8 mouse cellular contexts compared by ENCODE assay signal in genomic region chr4:135872015-135872414, GRCm38 (mm10). TPM values are rescaled to one million over a fixed set of nuclear protein-coding genes. Genes with fewer than 3 reads are reported as not detected.
A peak's percentile ranks its signal among the peaks of the same experiment; 100 is the strongest.
DNase-seq lines count a peak whose midpoint lies in the region; ATAC-seq and TF ChIP-seq lines count a peak whose summit lies in the region.

No protein-coding gene starts in this region.

- no peak for TF ChIP-seq POLR2A in cerebellum, adult 2 months (IDR thresholded peaks at IDR 0.05; ENCODE audit: borderline replicate concordance, insufficient read depth, low read length)
- no peak for TF ChIP-seq POLR2A in testis, adult 2 months (IDR thresholded peaks at IDR 0.05; ENCODE audit: control insufficient read depth, low read depth, low read length)

- H3K4me1 ChIP-seq in cerebellum, adult 2 months (ENCODE audit: control insufficient read depth, insufficient read depth, low read length), result peaks cover 4% of the 10 kb centered on the region; the same call in 1 of the 2 replicates
- peaks cover 18% of the 10 kb centered on the region for H3K4me1 ChIP-seq in testis, adult 2 months (ENCODE audit: control insufficient read depth, insufficient read depth, low read length)
- peaks cover 62% of the 10 kb centered on the region for H3K4me1 ChIP-seq in liver, embryonic 13.5 days (replicated peaks)

- peak overlapping the region; percentile 24 for H3K4me3 ChIP-seq in cerebellum, adult 2 months (replicated peaks; ENCODE audit: insufficient read depth, low read depth, low read length)
- peak overlapping the region; percentile 73 for H3K4me3 ChIP-seq in testis, adult 2 months (ENCODE audit: control insufficient read depth, low read depth, low read length)
- peak overlapping the region; percentile 76 for H3K4me3 ChIP-seq in liver, embryonic 13.5 days (replicated peaks)

- no peaks in the 10 kb centered on the region for H3K9me3 ChIP-seq in liver, embryonic 13.5 days (replicated peaks)

- no peak for TF ChIP-seq CTCF in cerebellum, adult 2 months (IDR thresholded peaks at IDR 0.05; ENCODE audit: borderline replicate concordance, insufficient read depth, low read depth, low read length)
- TF ChIP-seq CTCF in testis, adult 2 months (IDR thresholded peaks at IDR 0.05; ENCODE audit: control insufficient read depth, insufficient read depth, insufficient replicate concordance, low read depth, low read length), result no peak

- peak overlapping the region; percentile 89 for H3K9ac ChIP-seq in liver, embryonic 13.5 days

- no peak for DNase-seq in cerebellum, adult 2 months
- DNase-seq in cerebellum, postnatal 14 days, result no peak
- no peak for DNase-seq in testis, postnatal 14 days (ENCODE audit: low spot score)
- no peak for DNase-seq in liver, embryonic 13.5 days
- DNase-seq in retina, postnatal 1 day, result no peak
- DNase-seq in urinary bladder, adult 18-20 months (ENCODE audit: low spot score in 2 of 2), result no peak
- no peak for DNase-seq in urinary bladder, postnatal 25 days (ENCODE audit: low spot score)

- H3K4me2 ChIP-seq in liver, embryonic 13.5 days, result peak overlapping the region; percentile 89

- 17% methylated on average over 3 of the region's 3 CpGs for WGBS in cerebellum, adult 2 months
- 32% methylated on average over 3 of the region's 3 CpGs for WGBS in liver, embryonic 13.5 days (ENCODE audit: insufficient replicate concordance)

- H3K36me3 ChIP-seq in testis, adult 2 months (ENCODE audit: control insufficient read depth, insufficient read depth, low read length), result peaks cover 3% of the 10 kb centered on the region
- H3K36me3 ChIP-seq in liver, embryonic 13.5 days, result peaks cover 36% of the 10 kb centered on the region

- no peak overlapping the region for H3K27ac ChIP-seq in cerebellum, adult 2 months (ENCODE audit: insufficient read depth, low read length)
- peak overlapping the region; percentile 65 for H3K27ac ChIP-seq in testis, adult 2 months (ENCODE audit: control insufficient read depth, insufficient read depth, low read depth, low read length)
- peak overlapping the region; percentile 40 for H3K27ac ChIP-seq in liver, embryonic 13.5 days

- no peak for ATAC-seq in liver, embryonic 13.5 days (ENCODE audit: low read depth)

- H3K27me3 ChIP-seq in cerebellum, adult 2 months (ENCODE audit: control insufficient read depth, insufficient read depth, low read length), result no peaks in the 10 kb centered on the region
- H3K27me3 ChIP-seq in testis, adult 2 months (ENCODE audit: control insufficient read depth, insufficient read depth, low read length), result no peaks in the 10 kb centered on the region
- no peaks in the 10 kb centered on the region for H3K27me3 ChIP-seq in liver, embryonic 13.5 days

RNA-seq across cellular contexts. Expression of gene Pnrc2, which starts 1.6 kb away (rescaled TPM):
- polyA plus RNA-seq in cerebellum, adult 2 months (2012; rRNA removed), result 59.7 and 61.5 TPM in 2 replicates
- 6.4 and 7.4 TPM in 2 replicates for polyA plus RNA-seq in testis, adult 2 months (2012; rRNA removed)
- 88.0 and 109 TPM in 2 replicates for polyA plus RNA-seq in liver, embryonic 13.5 days (2015; fragmentation: Nextera tagmentation; extraction: Ambion mirVana)

RNA-seq across cellular contexts. Expression of gene Srsf10, which starts 16.5 kb away (rescaled TPM):
- polyA plus RNA-seq in cerebellum, adult 2 months (2012; rRNA removed), result 54.7 and 61.5 TPM in 2 replicates
- 72.8 and 76.8 TPM in 2 replicates for polyA plus RNA-seq in testis, adult 2 months (2012; rRNA removed)
- polyA plus RNA-seq in liver, embryonic 13.5 days (2015; fragmentation: Nextera tagmentation; extraction: Ambion mirVana), result 119 and 147 TPM in 2 replicates

RNA-seq across cellular contexts. Expression of gene Cnr2, which starts 23.2 kb away (rescaled TPM):
- polyA plus RNA-seq in cerebellum, adult 2 months (2012; rRNA removed), result 0.05 and 0.06 TPM in 2 replicates
- 0.38 and 0.51 TPM in 2 replicates for polyA plus RNA-seq in testis, adult 2 months (2012; rRNA removed)
- 2.5 and 3.0 TPM in 2 replicates for polyA plus RNA-seq in liver, embryonic 13.5 days (2015; fragmentation: Nextera tagmentation; extraction: Ambion mirVana)

RNA-seq across cellular contexts. Expression of gene Fuca1, which starts 48.5 kb away (rescaled TPM):
- 46.5 and 47.9 TPM in 2 replicates for polyA plus RNA-seq in cerebellum, adult 2 months (2012; rRNA removed)
- polyA plus RNA-seq in testis, adult 2 months (2012; rRNA removed), result 76.9 and 84.0 TPM in 2 replicates
- 18.1 and 21.4 TPM in 2 replicates for polyA plus RNA-seq in liver, embryonic 13.5 days (2015; fragmentation: Nextera tagmentation; extraction: Ambion mirVana)

Comparison
In these comparisons a context has a peak if more than half of its experiments do, and no peak if none do; other contexts are left out.
1. H3K4me3 ChIP-seq: peak in every context shown above with its lines; median percentile 76 in liver, embryonic 13.5 days; 73 in testis, adult 2 months; 24 in cerebellum, adult 2 months.